Mouse (Mus musculus) heart, adult 8-10 months (tissue): ENCODE results near the gene AI593442. TPM values are rescaled to one million over a fixed set of nuclear protein-coding genes. Genes with fewer than 3 reads are reported as not detected.

Source experiments
- DNase-seq: peaks from one replicate; pipeline ENCODE4 v3.0.0; 2022; ENCODE audit warnings: low spot score
- total RNA-seq, 4 experiments: library from RNA; stranded (reverse); gene quantifications; 2 replicates each; pipeline ENCODE4 v1.2.4; 2022

The AI593442 gene
- 1 to 10 TPM; 1.8 to 3.8 (median 2.7) TPM for total RNA-seq

DNA sequence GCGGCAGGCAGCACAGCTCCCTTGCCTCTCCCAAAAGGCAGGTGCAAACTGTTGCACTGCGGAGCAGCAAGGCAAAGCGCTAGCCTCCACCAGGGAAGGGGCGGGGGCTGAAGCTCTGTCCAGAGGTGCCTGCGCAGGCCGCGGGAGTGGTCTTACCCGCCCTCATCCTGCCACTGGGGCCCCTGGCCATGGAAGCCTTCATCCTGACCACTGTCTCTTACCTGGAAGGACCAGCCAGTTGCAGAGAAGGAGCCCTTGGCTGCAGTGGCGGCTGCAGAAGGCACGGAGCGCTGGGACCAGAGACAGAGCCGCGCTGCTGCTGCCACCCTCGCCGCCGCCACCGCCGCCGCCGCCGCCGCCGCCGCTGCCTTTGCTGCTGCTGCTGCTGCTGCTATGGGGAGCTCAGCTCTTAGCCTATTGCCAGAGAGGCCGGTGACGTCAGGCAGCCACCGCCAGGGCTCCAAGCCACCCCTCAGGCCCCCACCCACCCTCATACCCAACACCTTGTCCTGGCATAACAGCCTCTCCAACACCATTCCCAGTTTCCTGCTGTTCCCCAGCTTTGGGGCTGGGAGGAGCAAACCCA lies at the start of gene AI593442:
AI593442 (minus strand) TSS at position 419 of the 586 bp plus-strand sequence.
- no peak for DNase-seq

DNA sequence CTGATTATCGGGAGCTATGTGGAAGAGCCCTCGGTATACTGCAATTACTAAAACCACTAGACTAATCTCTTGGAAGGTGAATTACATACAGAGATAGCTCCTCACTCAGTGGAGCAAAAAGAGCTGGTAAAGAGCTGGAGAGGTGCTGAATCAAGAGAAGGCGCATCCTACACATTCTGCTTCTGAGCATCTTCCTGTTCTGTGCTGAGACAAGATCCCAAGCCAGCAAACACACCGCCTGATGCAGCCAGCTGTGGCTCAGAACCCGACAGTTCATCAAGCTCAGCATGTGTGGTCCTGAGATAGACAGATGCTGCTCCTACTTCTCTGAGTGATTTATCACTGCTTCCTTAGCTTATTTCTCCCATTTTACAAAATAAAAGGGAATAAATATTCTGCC lies 49.2 kb upstream of the AI593442 start:
- DNase-seq = no peak

DNA sequence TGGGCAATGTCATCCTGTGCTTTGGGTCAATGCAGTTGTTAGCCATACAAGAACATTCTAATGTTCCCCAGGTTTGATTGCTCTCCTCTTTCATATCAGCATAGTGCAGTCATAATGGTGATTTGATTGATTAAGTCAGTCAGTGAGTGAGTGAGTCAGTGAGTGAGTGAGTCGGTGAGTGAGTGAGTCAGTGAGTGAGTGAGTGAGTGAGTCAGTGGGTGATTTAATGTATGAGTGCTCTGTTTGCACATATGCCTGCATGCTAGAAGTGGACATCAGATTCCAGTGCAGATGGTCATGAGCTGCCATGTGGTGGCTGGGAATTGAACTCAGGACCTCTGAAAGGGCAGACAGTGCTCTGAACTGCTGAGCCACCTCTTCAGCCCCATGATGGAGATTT lies 43.0 kb upstream of the AI593442 start:
- DNase-seq = no peak

DNA sequence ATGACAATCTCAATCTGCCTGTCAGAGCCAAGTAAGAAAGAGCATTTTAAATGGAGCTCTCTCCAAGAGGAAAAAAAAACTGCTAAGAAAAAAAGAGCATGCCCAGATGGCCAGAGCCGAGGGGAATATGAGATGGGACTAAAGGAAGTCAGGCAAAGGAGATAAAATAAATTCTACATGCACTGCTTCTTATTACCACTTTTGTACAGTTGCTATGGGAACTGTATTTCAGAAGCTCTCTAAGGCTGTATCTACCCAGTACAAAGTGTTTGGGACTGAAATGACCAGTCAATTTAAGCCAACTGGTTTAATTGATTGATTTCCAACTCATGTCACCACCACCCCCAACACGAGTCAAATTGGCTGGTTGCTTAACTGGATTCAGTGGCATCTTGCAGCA lies 40.0 kb upstream of the AI593442 start:
- no peak for DNase-seq

DNA sequence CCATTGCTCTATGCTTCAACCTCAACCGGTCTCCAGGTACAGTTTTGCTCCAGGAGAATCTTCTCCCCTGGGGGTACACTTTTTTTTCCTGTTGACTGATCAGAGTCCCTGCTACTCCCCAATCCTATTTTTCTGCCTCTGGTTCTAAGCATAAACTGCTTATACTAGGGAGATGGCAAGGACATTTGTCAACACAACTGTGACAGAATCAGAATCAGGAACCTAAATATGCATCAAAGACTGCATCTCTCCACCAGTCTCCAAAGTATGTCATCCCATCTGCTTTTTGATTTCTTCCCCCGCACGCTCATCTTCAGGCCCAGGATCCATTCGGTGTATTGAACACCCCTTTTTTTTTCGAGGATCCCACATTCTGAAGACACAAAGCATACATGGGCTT lies 456 bp upstream of the AI593442 start:
- no peak for DNase-seq

DNA sequence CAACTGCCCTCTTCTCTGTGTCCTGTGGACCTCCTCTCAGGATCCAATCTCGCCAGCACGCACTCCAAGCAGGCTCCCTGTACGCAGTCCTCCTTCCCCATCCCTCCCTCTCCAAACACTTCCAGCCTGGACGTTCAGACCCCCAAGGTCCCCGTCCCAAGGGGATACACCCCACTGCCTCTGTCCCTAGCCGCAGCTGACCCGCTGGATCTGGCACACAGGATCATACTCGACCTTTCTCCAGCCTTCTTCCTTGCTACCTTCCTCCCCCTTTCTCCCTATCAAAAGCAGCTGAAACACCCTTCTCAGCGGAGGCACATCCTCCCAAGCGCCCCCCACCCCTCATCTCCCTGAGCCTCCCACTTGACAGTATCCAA lies 753 bp downstream of the AI593442 start:
- no peak for DNase-seq

DNA sequence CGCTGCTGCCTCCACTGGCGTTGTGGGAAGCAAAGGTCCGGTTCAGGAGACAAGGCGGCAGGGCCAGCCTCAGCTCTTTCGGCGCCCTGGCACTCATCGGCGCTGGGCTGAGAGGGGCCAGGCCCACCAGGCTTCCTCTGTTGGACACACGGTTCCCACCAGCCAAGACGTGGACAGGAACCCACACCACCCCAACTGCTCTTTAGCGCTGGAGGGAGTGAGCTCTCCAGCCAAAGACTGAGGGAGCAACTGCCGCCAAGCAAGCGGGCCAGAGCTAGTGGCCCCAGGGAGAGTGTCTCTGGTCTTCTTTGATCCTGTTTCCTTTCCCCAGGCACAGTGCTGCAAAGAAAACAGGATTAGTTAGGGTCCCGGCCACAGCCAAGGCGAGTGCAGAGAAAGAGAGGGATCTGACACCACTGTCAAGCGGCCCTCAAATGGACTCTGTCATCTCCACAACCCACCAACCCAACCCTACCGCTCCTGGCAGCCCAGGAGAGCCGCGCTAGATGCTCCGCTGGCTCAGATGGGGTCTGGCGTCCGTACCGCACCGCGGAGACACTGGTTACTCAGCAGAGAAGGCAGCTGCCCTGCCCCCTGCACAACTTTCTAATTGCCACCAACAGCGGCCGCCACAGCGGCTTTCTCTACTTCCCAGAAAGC lies 1.3 kb downstream of the AI593442 start:
- DNase-seq = no peak

DNA sequence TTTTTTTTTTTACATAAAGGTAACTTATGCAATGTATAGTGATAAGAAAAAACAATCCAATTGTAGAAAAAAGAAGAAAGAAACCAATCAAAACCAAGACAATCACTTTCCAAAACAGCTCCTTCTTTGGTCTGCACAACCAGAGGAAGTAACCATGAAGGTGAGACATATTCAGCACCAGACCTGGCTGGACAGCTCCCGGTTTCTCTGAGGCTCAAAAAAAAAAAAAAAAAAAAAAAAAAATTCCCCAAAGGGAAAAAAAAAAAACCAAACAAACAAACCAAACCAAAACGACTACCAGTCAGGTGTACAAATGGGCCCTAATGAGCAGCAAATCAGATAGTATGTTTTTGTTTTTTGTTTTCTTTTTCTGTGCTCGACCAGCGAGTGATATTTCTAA lies 3.0 kb downstream of the AI593442 start:
- no peak for DNase-seq

DNA sequence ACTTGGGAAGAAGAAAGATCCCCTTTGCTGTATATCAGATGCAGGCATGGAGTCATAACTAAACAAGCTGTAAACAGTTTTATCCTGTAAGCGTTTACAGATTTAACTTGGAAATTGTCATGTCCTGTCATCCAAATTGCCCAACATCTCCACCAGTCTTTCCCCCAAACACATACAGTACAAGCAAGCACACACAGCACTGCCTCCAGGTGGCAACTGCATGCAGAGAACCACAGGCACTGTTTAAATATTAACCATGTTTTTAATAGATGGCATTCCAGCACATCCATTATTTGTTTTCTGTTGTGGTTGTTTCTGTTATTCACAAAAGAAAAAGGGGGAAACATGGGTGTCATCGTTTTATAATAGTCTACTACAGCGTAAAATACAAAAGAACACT lies 3.6 kb downstream of the AI593442 start:
- DNase-seq = no peak

DNA sequence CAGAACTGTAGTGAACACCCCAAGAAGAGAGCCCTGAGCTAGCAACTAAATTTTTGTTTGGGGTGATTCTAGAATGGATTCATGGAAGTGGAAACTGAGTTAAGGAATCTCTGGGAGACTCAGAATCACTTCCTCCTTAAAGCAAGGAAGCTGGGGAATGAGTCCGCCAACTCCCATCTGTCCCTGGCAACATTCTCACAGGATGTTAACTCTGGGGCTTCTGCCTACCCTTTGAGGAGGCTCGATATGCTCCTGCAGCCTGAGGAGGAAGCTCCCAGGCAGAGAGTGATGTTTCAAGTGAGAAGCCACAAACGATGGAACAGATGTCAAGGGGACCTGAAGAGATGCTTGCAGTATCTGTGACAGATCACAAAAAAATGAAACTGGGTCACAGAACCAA lies 18.2 kb downstream of the AI593442 start:
- DNase-seq = no peak

DNA sequence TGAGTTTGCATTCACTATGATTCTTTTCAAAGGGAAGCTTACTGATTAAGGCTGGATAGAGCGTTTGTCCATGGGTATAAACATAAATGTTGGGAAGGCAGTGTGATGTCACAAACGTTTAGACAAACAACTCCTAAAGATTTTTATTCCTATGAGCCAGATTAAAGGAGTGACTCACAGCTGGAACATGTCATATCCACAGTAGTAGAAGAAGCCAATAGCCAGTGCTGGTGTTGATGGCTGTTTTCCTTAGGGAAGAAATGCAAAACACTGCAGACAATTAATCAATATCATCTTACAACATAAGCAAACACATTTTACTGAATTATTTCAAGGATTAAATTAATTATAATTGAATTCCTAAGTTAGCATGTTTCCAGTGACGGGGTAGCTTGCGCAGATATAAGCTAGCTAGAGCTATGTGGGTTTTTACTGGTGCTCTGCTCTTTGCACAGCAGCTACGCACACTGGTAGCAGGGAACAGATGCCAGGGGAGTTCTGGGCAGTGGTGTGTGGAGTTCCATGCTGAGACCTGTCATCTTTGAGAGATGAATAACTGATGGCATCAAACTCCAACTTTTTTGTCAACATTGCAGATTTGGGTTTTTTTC lies 29.1 kb downstream of the AI593442 start:
- no peak for DNase-seq

DNA sequence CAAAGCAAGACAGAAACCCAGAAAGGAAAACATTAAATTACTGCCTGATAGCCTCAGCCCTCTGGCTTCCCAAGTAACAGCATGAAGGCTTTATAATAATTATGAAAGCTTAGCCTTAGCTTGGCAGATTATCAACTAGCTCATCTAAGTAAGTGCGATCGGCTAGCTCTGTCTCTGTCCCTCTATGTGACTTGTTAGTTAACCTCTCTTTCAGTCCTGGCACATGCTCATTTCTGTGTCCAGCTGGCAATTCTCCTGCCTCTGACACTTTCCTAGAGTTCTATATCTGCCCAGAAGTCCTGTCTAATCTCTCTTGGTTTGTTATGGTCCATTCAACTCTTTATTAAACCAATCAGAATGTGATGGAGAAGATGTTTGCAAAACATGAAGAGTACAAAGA lies 34.3 kb downstream of the AI593442 start:
- DNase-seq = no peak

DNA sequence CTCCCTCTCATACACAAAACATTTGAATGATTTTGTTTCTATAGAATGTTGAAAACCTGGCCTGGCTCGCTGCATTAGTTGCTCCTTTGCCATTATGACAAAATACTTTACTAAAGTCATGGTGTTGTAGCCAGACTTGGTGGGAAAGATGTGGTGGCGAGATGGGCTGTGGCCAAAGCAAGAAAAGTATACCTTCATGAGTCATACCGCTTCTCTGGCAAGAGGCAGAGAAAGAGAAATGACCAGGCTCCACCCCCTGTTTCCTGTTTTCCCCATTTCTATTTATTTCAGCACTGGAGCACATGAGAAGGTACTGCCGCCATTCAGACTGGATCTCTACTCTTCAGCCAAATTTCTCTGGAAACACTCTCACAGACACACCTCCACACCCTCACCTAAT lies 35.0 kb downstream of the AI593442 start:
- DNase-seq = no peak

DNA sequence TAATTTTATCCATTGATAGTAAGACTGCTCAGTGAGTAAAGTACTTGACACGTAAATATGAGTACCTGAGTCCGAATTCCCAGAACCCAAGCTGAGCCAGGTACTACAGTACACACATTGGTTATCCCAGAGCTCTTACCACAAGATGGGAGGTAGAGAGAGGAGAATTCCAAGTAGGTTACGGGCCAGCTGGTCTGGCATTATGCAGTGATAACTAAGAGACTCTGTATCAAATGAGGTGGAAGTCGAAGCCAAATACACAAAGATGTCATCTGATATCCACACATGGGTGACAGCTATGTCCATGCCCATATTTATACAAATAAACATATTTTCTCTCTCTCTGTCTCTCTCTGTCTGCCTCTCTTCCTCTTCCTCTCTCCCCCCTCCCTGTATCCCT lies 35.4 kb downstream of the AI593442 start:
- DNase-seq = no peak

DNA sequence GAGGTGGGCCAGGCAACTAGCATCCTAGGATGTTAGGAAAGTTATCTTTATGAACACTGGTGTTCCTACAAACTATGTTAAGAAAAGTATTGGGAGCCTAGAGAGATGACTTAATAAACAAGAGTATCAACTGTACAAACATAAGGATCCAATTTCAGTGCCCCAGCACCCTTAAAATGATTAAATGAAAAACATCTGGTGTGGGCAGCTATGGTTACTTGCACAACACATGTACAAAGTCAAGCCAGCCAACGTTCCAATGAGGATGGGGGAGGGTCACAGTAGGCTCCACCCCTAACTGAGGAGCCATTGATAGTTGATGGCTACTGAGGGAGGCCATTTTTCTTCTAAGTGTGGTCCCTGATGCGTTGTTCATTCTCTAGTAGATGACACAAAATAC lies 43.6 kb downstream of the AI593442 start:
- DNase-seq = no peak

DNA sequence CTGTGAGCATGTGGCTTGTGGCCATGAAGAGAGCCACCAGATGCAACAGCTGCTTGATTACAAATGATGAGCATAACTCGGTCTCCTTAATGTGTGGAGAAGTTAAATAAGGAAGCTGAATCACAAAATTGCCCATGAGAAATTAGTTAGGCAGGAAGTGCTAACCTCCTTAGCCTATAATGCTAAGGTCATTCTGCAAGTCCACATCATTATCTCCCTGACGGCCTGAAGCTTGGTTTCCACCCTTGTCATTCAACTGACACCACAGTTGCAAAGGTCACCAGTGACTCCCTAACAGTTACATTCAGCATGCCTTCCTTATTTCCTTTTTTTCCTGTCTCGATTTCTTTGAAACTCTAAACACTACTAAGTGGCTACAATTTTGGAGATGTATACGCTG lies 55.7 kb downstream of the AI593442 start:
- DNase-seq = no peak
